ENCODE assay signal across 15 mouse cellular contexts in genomic region chr5:113223888-113224287, GRCm38 (mm10). TPM values are rescaled to one million over a fixed set of nuclear protein-coding genes. Genes with fewer than 3 reads are reported as not detected.
DNase-seq lines count a peak whose midpoint lies in the region; ATAC-seq and TF ChIP-seq lines count a peak whose summit lies in the region.
"Had no signal": no experiment of that assay in that cellular context is flagged by ENCODE, and none has a peak within 500 bp of the region (broad histone marks: within the 10 kb centered on the region; RNA-seq: fewer than 3 reads in every experiment).

No protein-coding gene starts in this region.

- TF ChIP-seq EP300 in ES-Bruce4 (IDR thresholded peaks at IDR 0.05; ENCODE audit: insufficient read depth, low read depth, low read length): no peak

- TF ChIP-seq POLR2A in ES-Bruce4 (IDR thresholded peaks at IDR 0.05; ENCODE audit: insufficient read depth, low read length): no peak

- H3K9ac ChIP-seq in ES-Bruce4 (ENCODE audit: low read depth, poor library complexity, severe bottlenecking): no peak overlapping the region
- H3K9ac ChIP-seq: forebrain, embryonic 15.5 days; limb, embryonic 15.5 days had no signal

- H3K9me3 ChIP-seq in ES-Bruce4 (replicated peaks; ENCODE audit: control insufficient read depth, insufficient read depth, low read length, poor library complexity, severe bottlenecking): no peaks in the 10 kb centered on the region
- H3K9me3 ChIP-seq: limb, embryonic 15.5 days had no signal

- no peak for TF ChIP-seq CTCF in ES-Bruce4 (IDR thresholded peaks at IDR 0.05; ENCODE audit: low read depth, low read length)

- H3K36me3 ChIP-seq in ES-Bruce4 (ENCODE audit: control insufficient read depth, insufficient read depth, low read length, poor library complexity, severe bottlenecking): no peaks in the 10 kb centered on the region
- H3K36me3 ChIP-seq: forebrain, embryonic 15.5 days; limb, embryonic 15.5 days had no signal

- peak; percentile 34 for DNase-seq in kidney, adult 18-20 months
- no peak for DNase-seq in kidney, postnatal 4 days
- peak; percentile 50 for DNase-seq in MN1 (ENCODE audit: low spot score)
- DNase-seq in gonadal fat pad, adult 2 months (ENCODE audit: low read depth): peak; percentile 68
- DNase-seq in Muller cell, postnatal 12 days (ENCODE audit: inconsistent ontology term): no peak
- DNase-seq: adrenal gland, adult 2 months; cerebellum, adult 11 months; thymus, postnatal 25 days had no signal

- ATAC-seq in monocyte, adult 5-6 weeks (replicated peaks; ENCODE audit: insufficient number of reproducible peaks, low FRiP score, low TSS enrichment, poor library complexity, severe bottlenecking): no peak
- ATAC-seq: forebrain, embryonic 15.5 days; inflammation-experienced regulatory T-cells, adult 6 months had no signal

- H3K27me3 ChIP-seq in ES-Bruce4 (ENCODE audit: control insufficient read depth, insufficient read depth, low read length, poor library complexity, severe bottlenecking): no peaks in the 10 kb centered on the region
- H3K27me3 ChIP-seq: forebrain, embryonic 15.5 days had no signal

- peak overlapping the region; percentile 39; the same call in 1 of the 2 replicates for H3K4me3 ChIP-seq in ES-Bruce4 (ENCODE audit: low read depth, low read length)
- H3K4me3 ChIP-seq: forebrain, embryonic 15.5 days; limb, embryonic 15.5 days had no signal

- no peak overlapping the region for H3K27ac ChIP-seq in ES-Bruce4 (ENCODE audit: insufficient read depth, low read length)
- H3K27ac ChIP-seq: forebrain, embryonic 15.5 days had no signal

- H3K4me1 ChIP-seq in ES-Bruce4 (ENCODE audit: control insufficient read depth, insufficient read depth, low read length): peaks cover 3% of the 10 kb centered on the region

RNA-seq across cellular contexts. Expression of gene Tmem211, which starts 2.8 kb away (rescaled TPM):
- 0.76 and 0.97 TPM in 2 replicates for polyA plus RNA-seq in ES-Bruce4 (2011; ENCODE audit: insufficient read depth, insufficient read length, low read depth, missing spikeins)
- polyA plus RNA-seq in gonadal fat pad, adult 2 months (2012; rRNA removed): not detected in 2 replicates
- total RNA-seq in monocyte, adult 5-6 weeks (2017): not detected in 3 replicates
- total RNA-seq: adrenal gland, adult 2 months; heart, adult 8-10 months; megakaryocyte-erythroid progenitor cell, adult 5-6 weeks had no signal
- polyA plus RNA-seq: adrenal gland, adult 2 months; forebrain, embryonic 15.5 days; inflammation-experienced regulatory T-cells, adult 6 months had no signal

RNA-seq across cellular contexts. Expression of gene 2900026A02Rik, which starts 2.9 kb away (rescaled TPM):
- 14.2 and 15.2 TPM in 2 replicates for polyA plus RNA-seq in ES-Bruce4 (2011; ENCODE audit: insufficient read depth, insufficient read length, low read depth, missing spikeins)
- 16.7 and 22.4 TPM in 2 replicates for polyA plus RNA-seq in gonadal fat pad, adult 2 months (2012; rRNA removed)
- total RNA-seq in monocyte, adult 5-6 weeks (2017): 3.3 to 5.9 TPM (median 3.7 TPM) in 3 replicates

Comparison
In these comparisons a context has a peak if more than half of its experiments do, and no peak if none do; other contexts are left out.
1. DNase-seq: peak in kidney, adult 18-20 months (single experiment), MN1 (single experiment) and gonadal fat pad, adult 2 months (single experiment); none in kidney, postnatal 4 days (0 of 2) and Muller cell, postnatal 12 days (single experiment).